Comparison of ENCODE assay signal across 8 mouse cellular contexts in genomic region chr10:111354607-111355006, GRCm38 (mm10). TPM values are rescaled to one million over a fixed set of nuclear protein-coding genes. Genes with fewer than 3 reads are reported as not detected.
A peak's percentile ranks its signal among the peaks of the same experiment; 100 is the strongest.
DNase-seq lines count a peak whose midpoint lies in the region; ATAC-seq lines count a peak whose summit lies in the region.

No protein-coding gene starts in this region.

- no peaks in the 10 kb centered on the region for H3K36me3 ChIP-seq in midbrain, embryonic 14.5 days (ENCODE audit: control insufficient read depth, insufficient read depth, low read length)

- DNase-seq in layer of hippocampus, adult 9-11 months: peak; percentile 24
- DNase-seq in layer of hippocampus, postnatal 25 days (ENCODE audit: extremely low spot score in 1 of 2, low spot score in 1 of 2): no peak
- peak; percentile 82 for DNase-seq in adrenal gland, postnatal 36 days
- DNase-seq in heart, postnatal 14 days: peak; percentile 21 to 24
- DNase-seq in midbrain, embryonic 14.5 days: peak; percentile 61
- DNase-seq in gastrocnemius, postnatal 36 days: no peak
- no peak for DNase-seq in kidney, postnatal 4 days

- H3K4me2 ChIP-seq in midbrain, embryonic 14.5 days (ENCODE audit: low read length): no peak overlapping the region

- H3K9me3 ChIP-seq in midbrain, embryonic 14.5 days (ENCODE audit: control insufficient read depth, low read length): no peaks in the 10 kb centered on the region

- H3K27ac ChIP-seq in midbrain, embryonic 14.5 days (replicated peaks; ENCODE audit: low read depth, low read length): peak overlapping the region; percentile 22

- peak overlapping the region; percentile 12; the same call in 1 of the 2 replicates for H3K9ac ChIP-seq in midbrain, embryonic 14.5 days (replicated peaks; ENCODE audit: low read length)

- peaks cover 3% of the 10 kb centered on the region; the same call in 1 of the 2 replicates for H3K4me1 ChIP-seq in midbrain, embryonic 14.5 days (ENCODE audit: control insufficient read depth, insufficient read depth, low read length)

- intact Hi-C loops in heart, postnatal 14 days (cut with DNase I): no loop called here
- intact Hi-C loops in gastrocnemius, postnatal 36 days (cut with DNase I): no loop called here

- H3K27me3 ChIP-seq in midbrain, embryonic 14.5 days (ENCODE audit: control insufficient read depth, insufficient read depth, low read length): no peaks in the 10 kb centered on the region

- peak; percentile 69 for ATAC-seq in midbrain, embryonic 14.5 days (ENCODE audit: low FRiP score, low TSS enrichment)
- no peak for ATAC-seq in megakaryocyte, adult 5-6 weeks (ENCODE audit: poor library complexity, severe bottlenecking)

- 35% methylated on average over 8 of the region's 8 CpGs for WGBS in midbrain, embryonic 14.5 days

- H3K4me3 ChIP-seq in midbrain, embryonic 14.5 days (replicated peaks; ENCODE audit: low read depth, low read length): no peak overlapping the region

RNA-seq across cellular contexts. Expression of gene Bbs10, which starts 56.1 kb away (rescaled TPM):
- total RNA-seq in layer of hippocampus, postnatal 25 days (2021): 1 to 10 TPM; 5.8 TPM
- 1 to 10 TPM; 3.8 to 6.7 TPM for total RNA-seq in adrenal gland, postnatal 36 days (2021)
- total RNA-seq in heart, postnatal 14 days (2021): 1 to 10 TPM; 3.1 to 3.2 TPM
- 5.8 and 6.6 TPM in 2 replicates for polyA plus RNA-seq in midbrain, embryonic 14.5 days (2014; fragmentation: Nextera tagmentation; extraction: Ambion mirVana)
- 1 to 10 TPM; 1.1 to 1.6 TPM for total RNA-seq in gastrocnemius, postnatal 36 days (2021)
- 0.76 and 0.98 TPM in 2 replicates for total RNA-seq in megakaryocyte, adult 5-6 weeks (2015)
- total RNA-seq in megakaryocyte, adult 5-6 weeks (2017): 2.1 and 2.3 TPM in 2 replicates

Comparison
In these comparisons a context has a peak if more than half of its experiments do, and no peak if none do; other contexts are left out.
1. DNase-seq: peak in layer of hippocampus, adult 9-11 months (single experiment), adrenal gland, postnatal 36 days (2 of 2), heart, postnatal 14 days (2 of 2) and midbrain, embryonic 14.5 days (single experiment); none in layer of hippocampus, postnatal 25 days (0 of 2), gastrocnemius, postnatal 36 days (0 of 2) and kidney, postnatal 4 days (0 of 2).